Mouse (Mus musculus) A20 (cell line): ENCODE results near the gene Galnt18.

Experiments used
- DNase-seq: peaks from one replicate; pipeline ENCODE4 v3.0.0-alpha.2; 2011; ENCODE audit warnings: low read depth, low spot score

The Galnt18 gene

GRCm38 (mm10) chr7:111771251-111771801 is 8.5 kb downstream of the Galnt18 start:
- no peak for DNase-seq

GRCm38 (mm10) chr7:111770585-111770984 is 9.2 kb downstream of the Galnt18 start:
- DNase-seq, result no peak

- no peak for DNase-seq
These were observed 13.5 kb downstream of the Galnt18 start for GRCm38 (mm10) chr7:111766145-111766767.

GRCm38 (mm10) chr7:111762754-111763153 is 17.0 kb downstream of the Galnt18 start:
- DNase-seq, result no peak

- no peak for DNase-seq
These were observed 31.2 kb downstream of the Galnt18 start for GRCm38 (mm10) chr7:111748571-111749071.

- DNase-seq, result no peak
These were observed 35.0 kb downstream of the Galnt18 start for GRCm38 (mm10) chr7:111744770-111745169.

- no peak for DNase-seq
These were observed 38.2 kb downstream of the Galnt18 start for GRCm38 (mm10) chr7:111741595-111741994.

GRCm38 (mm10) chr7:111740091-111740490 is 39.7 kb downstream of the Galnt18 start:
- no peak for DNase-seq

GRCm38 (mm10) chr7:111739371-111739765 is 40.4 kb downstream of the Galnt18 start:
- no peak for DNase-seq

- no peak for DNase-seq
These were observed 41.1 kb downstream of the Galnt18 start for GRCm38 (mm10) chr7:111738456-111739370.

- no peak for DNase-seq
These were observed 42.4 kb downstream of the Galnt18 start for GRCm38 (mm10) chr7:111737426-111737825.

- DNase-seq, result no peak
These were observed 43.4 kb downstream of the Galnt18 start for GRCm38 (mm10) chr7:111736365-111736764.

- no peak for DNase-seq
These were observed 49.2 kb downstream of the Galnt18 start for GRCm38 (mm10) chr7:111730346-111731269.

GRCm38 (mm10) chr7:111726928-111727327 is 52.8 kb downstream of the Galnt18 start:
- DNase-seq, result no peak

- no peak for DNase-seq
These were observed 55.0 kb downstream of the Galnt18 start for GRCm38 (mm10) chr7:111724730-111725129.

GRCm38 (mm10) chr7:111724004-111724403 is 55.8 kb downstream of the Galnt18 start:
- no peak for DNase-seq

- no peak for DNase-seq
These were observed 58.5 kb downstream of the Galnt18 start for GRCm38 (mm10) chr7:111721308-111721698.

- DNase-seq, result no peak
These were observed 59.1 kb downstream of the Galnt18 start for GRCm38 (mm10) chr7:111720511-111721307.

- DNase-seq, result no peak
These were observed 60.9 kb downstream of the Galnt18 start for GRCm38 (mm10) chr7:111718900-111719299.

- DNase-seq, result no peak
These were observed 65.0 kb downstream of the Galnt18 start for GRCm38 (mm10) chr7:111714639-111715360.
